Mouse (Mus musculus) kidney, postnatal 36 days (tissue): ENCODE results near the gene Cacng4.
A peak's percentile ranks its signal among the peaks of the same experiment; 100 is the strongest.

Experiments
- DNase-seq, 2 experiments: peaks; one replicate each; pipeline ENCODE4 v3.0.0; 2021 to 2022; ENCODE audit warnings: mixed read lengths in 2 of 2

Gene Cacng4

DNA sequence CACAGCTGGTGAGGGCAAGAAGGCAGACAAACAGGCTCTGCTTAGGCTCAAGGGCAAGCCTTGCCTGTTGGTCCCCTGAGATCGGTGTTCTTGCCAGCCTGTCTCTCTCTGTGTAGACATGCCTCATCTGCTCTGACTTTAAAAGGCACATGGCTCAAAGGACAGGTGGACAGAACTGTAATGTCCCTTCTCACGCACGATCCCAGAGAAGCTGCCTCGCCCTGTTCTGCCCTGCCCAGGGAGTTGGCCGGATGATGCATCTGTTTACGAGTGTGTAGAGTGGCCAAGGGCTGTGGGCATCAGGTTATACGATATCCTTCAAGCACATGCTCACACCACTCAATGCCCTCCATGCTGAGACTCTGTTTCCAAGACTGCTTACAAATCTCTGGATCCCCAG is 80.0 kb downstream of the Cacng4 start:
- DNase-seq: no peak

DNA sequence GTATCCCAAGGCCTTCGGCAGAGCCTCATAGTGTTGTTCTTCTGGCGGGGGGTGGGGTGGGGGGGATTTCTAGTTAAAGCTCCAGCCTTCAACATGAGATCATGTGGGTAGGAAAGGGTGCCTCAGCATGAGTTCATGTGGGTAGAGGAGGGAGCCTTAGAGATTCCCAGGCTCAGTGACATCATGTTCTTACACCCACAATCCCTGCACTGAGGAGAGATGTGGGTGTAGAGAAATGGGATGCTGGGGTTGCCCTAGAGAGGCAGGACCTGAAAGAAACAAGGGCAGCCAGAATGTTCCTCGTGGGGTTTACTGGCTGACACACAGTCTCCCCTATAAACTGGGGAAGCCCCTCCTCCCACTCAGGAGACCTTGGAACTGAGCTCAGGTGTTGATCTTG is 84.0 kb downstream of the Cacng4 start:
- no peak for DNase-seq

DNA sequence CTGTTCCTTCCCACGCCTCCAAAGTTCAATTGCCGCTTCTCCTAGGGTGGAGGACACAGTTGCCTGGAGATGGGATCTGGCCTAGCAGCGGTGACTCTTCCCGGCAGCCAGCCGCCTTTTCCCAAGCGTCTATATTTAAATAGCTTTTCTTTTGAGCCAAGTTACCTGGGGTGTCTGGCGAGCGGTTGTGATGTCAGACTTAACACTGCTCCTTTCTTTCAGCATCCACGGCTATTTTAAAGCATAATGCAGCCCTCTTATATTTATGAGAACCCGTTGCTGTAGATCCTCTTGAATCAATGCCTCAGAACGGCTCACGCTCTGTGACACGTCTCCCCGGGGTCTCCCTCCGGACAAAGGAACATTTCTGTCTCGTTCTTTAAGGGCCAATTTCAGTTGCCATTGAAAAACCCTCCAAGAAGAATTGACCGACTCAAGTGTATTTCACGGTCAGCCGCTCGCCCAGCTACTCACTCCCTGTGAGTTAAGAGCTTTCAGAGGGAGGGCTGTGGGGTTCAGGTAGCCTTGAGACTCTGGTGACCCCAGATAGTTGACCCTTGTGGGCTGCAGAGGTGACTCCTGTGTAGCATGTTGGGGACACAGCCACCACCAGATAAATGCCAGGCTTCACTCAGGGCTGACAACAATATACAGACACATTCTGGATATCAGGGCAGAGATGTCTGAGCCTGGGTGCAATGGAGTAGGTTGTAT is 86.3 kb downstream of the Cacng4 start:
- DNase-seq: no peak

DNA sequence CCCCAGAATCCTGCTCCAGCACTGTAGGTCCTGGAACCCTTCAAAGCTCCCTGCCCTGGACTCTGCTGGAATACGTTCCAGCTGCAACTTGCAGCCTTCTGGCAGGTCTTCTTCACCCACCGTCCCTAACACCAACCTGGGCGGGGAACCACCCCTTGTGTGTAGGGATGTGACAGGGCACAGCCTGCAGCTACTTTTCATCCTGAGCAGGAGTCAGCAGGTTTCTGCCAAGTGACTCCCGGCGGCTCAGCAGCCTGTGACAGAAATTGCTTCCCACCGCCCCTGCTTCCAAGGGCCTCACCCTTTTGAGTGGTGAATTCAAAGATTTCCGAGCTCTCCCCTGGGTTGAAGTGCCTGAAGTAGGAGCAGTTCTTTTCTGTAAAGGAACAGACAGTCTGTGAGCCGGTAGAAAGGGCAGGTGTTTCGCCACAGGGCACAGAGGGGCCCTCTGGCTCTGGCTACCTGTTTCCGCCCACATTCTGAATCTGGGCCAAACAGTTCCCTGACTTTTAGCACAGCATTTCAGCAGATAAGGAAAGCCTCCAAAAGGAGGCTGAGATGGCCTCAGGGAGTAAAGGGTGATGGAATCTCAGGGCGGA is 88.8 kb downstream of the Cacng4 start:
- peak; percentile 12 to 21 for DNase-seq

DNA sequence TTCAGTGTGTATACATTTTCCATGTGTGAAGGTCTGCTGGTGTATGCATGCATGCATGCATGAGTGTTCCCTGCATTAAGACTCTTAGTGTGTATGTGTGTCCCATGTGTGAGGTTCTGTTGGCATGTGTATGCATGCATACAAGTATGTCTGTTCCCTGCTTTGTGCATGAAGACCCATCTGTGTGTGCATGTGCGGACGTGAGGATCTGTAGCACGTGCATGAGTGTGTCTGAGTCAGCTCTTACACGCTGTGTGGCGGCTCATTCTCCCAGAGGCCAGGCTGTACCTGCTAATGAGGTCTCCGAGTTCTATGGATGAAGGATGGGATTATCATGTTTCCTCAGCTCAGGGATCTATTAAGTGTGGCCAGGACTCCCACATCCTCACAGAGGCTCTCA is 89.3 kb downstream of the Cacng4 start:
- DNase-seq: no peak

DNA sequence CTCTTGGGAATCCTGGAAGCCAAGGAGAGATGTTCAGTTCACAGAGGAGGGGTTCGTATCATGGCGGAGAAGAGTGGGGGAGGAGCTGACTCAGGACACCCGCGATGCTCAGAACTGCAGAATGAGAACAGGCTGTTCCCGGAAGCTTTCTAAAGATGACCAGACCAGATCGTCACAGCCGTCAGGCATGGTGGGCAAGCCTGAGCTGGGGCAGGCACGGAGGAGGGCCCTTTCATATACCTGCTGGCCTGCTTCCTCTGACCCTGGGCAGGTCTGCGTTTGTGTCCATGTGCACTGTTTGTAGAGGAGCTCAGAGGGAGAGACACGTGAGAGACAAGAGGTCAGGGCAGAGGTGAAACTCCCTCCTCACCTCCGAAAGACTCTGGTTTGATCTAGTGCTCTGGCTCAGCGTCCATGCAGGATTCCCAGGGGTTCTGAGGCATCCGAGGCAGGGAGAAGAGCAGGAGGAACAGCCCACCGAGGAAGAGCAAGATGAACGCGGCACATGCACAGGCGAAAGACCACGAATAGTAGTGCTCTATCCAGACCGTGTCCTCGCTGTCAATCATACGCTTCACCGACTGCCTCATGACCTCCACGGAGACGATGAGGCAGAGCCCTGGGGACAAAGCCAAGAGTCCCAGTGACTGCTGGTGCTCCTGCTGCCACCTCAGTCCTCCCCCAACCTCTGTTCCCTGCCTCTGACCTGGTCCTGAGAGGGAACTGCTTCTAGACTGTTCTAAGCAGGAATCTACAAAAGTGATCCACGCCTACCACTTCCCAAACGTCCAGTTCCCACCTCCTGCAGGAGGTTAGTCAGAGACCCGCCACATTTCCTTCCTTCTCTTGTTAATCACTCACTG is 90.9 kb downstream of the Cacng4 start:
- peak; percentile 51 to 59 for DNase-seq

DNA sequence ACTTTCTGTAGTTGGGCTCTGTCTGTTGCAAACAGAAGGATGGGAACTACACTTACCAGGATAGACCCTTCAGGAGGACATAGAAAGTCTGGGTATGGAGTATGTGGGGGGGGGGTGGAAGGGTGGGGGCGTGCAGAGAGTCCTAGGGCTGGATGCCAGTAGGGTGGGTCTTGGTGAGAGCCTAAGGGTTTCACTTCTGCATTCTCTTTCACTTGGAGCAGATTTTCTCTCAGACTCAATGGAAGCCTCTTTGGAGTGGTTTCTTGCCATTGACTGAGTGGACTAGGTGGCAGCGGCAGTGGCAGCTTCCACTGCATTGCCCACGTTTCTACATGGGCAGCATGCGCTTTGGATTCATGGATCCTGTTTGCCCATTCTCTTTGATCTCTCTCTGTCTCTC is 94.4 kb downstream of the Cacng4 start:
- no peak for DNase-seq

DNA sequence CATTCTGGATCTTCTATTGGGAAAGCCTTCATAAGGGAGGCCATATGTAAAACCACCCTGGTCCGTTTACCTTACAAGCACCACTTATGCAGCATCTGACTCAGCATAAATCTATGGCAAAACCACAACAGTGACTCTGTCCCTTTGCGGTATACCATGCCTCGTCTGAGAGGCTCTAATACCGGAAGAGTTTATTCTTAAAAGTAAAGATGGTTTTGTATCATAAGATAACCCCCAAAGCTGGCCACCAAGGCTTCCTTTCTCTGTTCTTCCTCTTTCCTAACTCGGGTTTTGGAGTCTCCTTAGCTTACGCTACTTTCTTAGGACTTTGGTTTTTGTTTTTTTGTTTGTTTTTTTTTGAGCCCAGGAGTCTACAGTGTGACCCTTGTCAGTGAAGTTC is 101.0 kb downstream of the Cacng4 start:
- no peak for DNase-seq

DNA sequence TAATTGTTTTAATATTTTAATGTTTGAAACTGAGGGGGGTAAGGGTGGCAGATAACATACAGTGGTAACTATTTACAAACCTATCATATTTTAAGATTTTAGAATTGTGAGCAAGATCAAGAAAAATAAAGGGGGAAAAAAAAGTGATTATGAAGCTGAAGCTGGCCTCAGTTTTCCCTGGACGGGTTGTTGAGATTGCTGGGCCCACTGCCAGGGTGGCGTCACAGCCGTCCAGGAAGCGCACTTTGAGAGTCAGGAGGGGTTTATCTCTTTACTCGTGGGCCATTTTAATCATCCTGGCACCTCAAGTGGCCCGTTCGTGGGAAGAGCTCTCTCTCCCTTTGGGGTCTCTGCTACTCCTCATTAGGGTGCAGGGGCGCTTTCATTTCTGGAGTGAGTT is 102.8 kb downstream of the Cacng4 start:
- DNase-seq: peak; percentile 10 to 56

DNA sequence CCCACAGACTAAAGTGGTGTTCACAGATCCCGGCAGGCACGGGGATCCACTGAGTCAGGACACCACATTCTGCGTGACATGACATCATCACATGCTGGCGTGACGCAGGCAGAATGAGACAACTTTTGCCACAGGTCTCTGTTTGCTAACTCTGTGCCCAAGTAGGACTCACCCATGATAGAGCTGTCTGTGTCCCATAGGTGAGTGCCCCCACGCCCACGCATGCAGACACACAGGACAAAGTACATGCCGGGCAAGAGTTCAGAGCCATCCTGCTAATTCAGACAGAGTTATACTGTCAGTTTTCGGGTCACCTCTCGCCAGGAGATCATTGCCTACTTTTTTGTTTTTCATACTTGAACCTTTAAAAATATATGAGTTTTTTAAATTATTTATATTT is 105.9 kb downstream of the Cacng4 start:
- DNase-seq: no peak

DNA sequence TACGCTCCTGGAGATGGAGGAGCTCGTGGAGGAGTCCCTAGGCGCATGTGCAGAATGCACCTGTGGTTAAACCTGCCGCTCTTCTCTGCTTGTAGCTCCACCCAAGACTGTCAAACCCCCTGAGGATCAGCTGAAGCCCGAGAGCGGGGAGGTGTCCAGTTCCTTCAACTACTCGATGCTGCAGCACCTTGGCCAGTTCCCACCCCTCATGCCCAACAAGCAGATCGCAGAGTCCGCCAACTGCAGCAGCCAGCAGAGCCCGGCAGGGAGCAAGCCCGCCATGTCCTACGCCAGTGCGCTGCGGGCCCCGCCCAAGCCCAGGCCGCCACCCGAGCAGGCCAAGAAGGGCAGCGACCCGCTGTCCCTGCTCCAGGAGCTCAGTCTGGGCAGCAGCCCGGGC is 108.1 kb downstream of the Cacng4 start:
- DNase-seq: no peak

DNA sequence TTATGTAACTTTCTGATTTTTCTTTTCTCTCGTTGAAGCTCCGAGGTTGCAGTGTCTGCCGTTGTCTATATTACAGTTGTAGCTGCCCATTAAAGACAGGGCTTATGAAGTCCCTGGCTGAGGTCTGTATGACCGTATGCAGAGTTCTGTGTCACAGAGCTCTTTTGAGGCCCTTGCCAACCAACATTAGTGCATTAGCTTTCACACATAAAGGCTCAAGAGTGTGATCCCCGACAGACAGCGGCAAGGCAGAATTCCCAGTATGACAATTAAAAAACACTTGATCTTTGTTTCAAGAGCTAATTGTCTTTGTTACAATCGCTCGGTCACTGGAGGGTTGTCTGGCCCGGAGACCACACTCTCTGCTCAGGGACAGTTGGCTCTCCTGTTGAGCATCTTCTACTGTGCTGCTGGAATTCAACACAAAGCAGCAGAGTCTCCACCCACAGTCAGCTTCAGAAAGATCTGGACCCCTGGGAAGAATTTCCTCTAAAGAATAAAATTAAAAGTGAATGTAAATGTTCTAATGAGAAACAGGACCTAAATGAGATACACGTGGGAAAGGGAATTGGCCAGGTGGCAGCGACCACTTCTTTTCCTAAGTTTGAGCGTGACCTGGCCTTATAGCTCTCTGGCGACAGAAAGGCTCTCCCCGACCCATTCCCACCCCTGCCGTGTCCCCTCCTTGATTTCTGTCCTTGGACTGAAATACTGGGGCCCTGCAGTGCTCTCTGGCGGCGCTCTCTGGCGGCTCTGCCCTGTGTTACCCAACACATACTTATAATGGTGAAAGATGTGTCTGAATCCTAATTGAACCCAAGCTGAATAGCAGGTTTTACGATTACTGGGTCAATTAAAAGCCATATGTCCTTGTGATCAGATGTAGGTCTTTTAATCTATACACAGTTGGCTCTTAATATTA is 110.6 kb downstream of the Cacng4 start:
- no peak for DNase-seq

DNA sequence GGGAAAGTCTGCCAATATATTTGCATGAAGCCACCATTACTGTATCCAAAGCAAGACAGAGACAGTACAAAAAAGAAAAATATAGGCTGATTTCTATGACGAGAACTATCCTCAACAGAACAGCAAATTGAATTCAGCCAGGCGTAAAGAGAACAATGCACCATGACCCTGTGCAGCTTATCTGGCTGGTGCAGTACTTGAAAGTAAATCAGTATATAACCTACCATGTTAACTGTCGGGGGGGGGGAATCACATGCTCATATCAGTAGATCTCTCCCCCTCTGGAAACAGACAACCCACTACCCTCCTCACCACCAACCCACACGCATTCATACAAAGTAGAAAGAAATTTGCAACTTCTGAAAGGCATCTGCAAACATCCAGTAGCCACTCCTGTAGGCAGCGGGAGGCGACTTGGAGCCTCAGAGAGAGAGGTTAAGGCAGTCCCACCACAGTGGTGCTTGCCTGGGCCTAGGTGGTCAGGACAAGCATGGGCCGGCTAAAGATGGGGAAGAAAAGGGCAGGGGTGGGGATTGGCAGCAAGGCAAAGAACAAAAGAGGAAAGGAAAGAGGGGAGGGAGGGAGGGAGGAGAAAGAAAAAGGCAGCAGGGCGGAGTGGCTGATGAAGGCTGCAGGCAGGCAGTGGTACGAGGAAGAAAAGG is 111.5 kb downstream of the Cacng4 start:
- DNase-seq: no peak
